Mouse (Mus musculus): ENCODE measurements at regions not wholly inside any gene's neighbourhood (a gene's known extent, or its start where the extent isn't known, plus 50 kb on each side); places are given as distances from the start of the nearest gene placed in this dataset.
A peak's percentile ranks its signal among the peaks of the same experiment; 100 is the strongest.

- 87% methylated on average over 16 of the region's 16 CpGs for WGBS
- DNase-seq (ENCODE audit: extremely low read depth, low read depth, low spot score): no peak
- Histone ChIP-seq H3K36me3 (ENCODE audit: control insufficient read depth, insufficient read depth, low read length) (no peaks in the 10 kb centered on the region), H3K9ac (ENCODE audit: low read depth, low read length) (no peak overlapping the region), H3K4me3 (ENCODE audit: insufficient read depth, low read depth, low read length) (no peak overlapping the region), H3K27me3 (ENCODE audit: control insufficient read depth, insufficient read depth, low read length) (no peaks in the 10 kb centered on the region), H3K27ac (replicated peaks; ENCODE audit: insufficient read depth, low read depth, low read length) (no peak overlapping the region), H3K79me2 (ENCODE audit: control insufficient read depth, insufficient read depth, low read length) (no peaks in the 10 kb centered on the region), H3K4me1 (ENCODE audit: control insufficient read depth, insufficient read depth, low read length) (no peaks in the 10 kb centered on the region)
- TF ChIP-seq CTCF (IDR thresholded peaks at IDR 0.05; ENCODE audit: low read depth, low read length) (no peak), POLR2A (IDR thresholded peaks at IDR 0.05; ENCODE audit: extremely low read depth, insufficient read depth, low read length) (no peak)
These were observed 518.2 kb upstream of the Mpdz start for GRCm38 (mm10) chr4:81960552-81961534.

GRCm38 (mm10) chr4:81956926-81957694, 514.5 kb upstream of the Mpdz start:
- H3K36me3 ChIP-seq (ENCODE audit: control insufficient read depth, insufficient read depth, low read length): no peaks in the 10 kb centered on the region
- TF ChIP-seq CTCF (IDR thresholded peaks at IDR 0.05; ENCODE audit: low read depth, low read length) (no peak), POLR2A (IDR thresholded peaks at IDR 0.05; ENCODE audit: extremely low read depth, insufficient read depth, low read length) (no peak)
- DNase-seq (ENCODE audit: extremely low read depth, low read depth, low spot score): peak; percentile 27
- H3K4me1 ChIP-seq (ENCODE audit: control insufficient read depth, insufficient read depth, low read length): no peaks in the 10 kb centered on the region
- H3K4me3 ChIP-seq (ENCODE audit: insufficient read depth, low read depth, low read length): no peak overlapping the region
- H3K79me2 ChIP-seq (ENCODE audit: control insufficient read depth, insufficient read depth, low read length): no peaks in the 10 kb centered on the region
- H3K27ac ChIP-seq (replicated peaks; ENCODE audit: insufficient read depth, low read depth, low read length): no peak overlapping the region
- 56% methylated on average over 6 of the region's 6 CpGs for WGBS
- no peaks in the 10 kb centered on the region for H3K27me3 ChIP-seq (ENCODE audit: control insufficient read depth, insufficient read depth, low read length)
- H3K9ac ChIP-seq (ENCODE audit: low read depth, low read length): no peak overlapping the region

- Histone ChIP-seq H3K4me3 (ENCODE audit: insufficient read depth, low read depth, low read length) (no peak overlapping the region), H3K4me1 (ENCODE audit: control insufficient read depth, insufficient read depth, low read length) (no peaks in the 10 kb centered on the region), H3K27me3 (ENCODE audit: control insufficient read depth, insufficient read depth, low read length) (no peaks in the 10 kb centered on the region), H3K9ac (ENCODE audit: low read depth, low read length) (no peak overlapping the region), H3K27ac (replicated peaks; ENCODE audit: insufficient read depth, low read depth, low read length) (no peak overlapping the region), H3K79me2 (ENCODE audit: control insufficient read depth, insufficient read depth, low read length) (no peaks in the 10 kb centered on the region), H3K36me3 (ENCODE audit: control insufficient read depth, insufficient read depth, low read length) (no peaks in the 10 kb centered on the region)
- no peak for DNase-seq (ENCODE audit: extremely low read depth, low read depth, low spot score)
- WGBS: 69% methylated on average over 4 of the region's 4 CpGs
- no peak for TF ChIP-seq POLR2A (IDR thresholded peaks at IDR 0.05; ENCODE audit: extremely low read depth, insufficient read depth, low read length)
- TF ChIP-seq CTCF (IDR thresholded peaks at IDR 0.05; ENCODE audit: low read depth, low read length): no peak
These were observed 510.4 kb upstream of the Mpdz start for GRCm38 (mm10) chr4:81953023-81953422.

GRCm38 (mm10) chr4:81937384-81937783, 494.8 kb upstream of the Mpdz start:
- DNase-seq (ENCODE audit: extremely low read depth, low read depth, low spot score): no peak
- Histone ChIP-seq H3K9ac (ENCODE audit: low read depth, low read length) (no peak overlapping the region), H3K36me3 (ENCODE audit: control insufficient read depth, insufficient read depth, low read length) (no peaks in the 10 kb centered on the region), H3K4me3 (ENCODE audit: insufficient read depth, low read depth, low read length) (no peak overlapping the region), H3K4me1 (ENCODE audit: control insufficient read depth, insufficient read depth, low read length) (no peaks in the 10 kb centered on the region), H3K27ac (replicated peaks; ENCODE audit: insufficient read depth, low read depth, low read length) (no peak overlapping the region), H3K79me2 (ENCODE audit: control insufficient read depth, insufficient read depth, low read length) (no peaks in the 10 kb centered on the region), H3K27me3 (ENCODE audit: control insufficient read depth, insufficient read depth, low read length) (no peaks in the 10 kb centered on the region)
- TF ChIP-seq CTCF (IDR thresholded peaks at IDR 0.05; ENCODE audit: low read depth, low read length) (no peak), POLR2A (IDR thresholded peaks at IDR 0.05; ENCODE audit: extremely low read depth, insufficient read depth, low read length) (no peak)
- WGBS: 91% methylated on average over 5 of the region's 5 CpGs

- Histone ChIP-seq H3K4me3 (ENCODE audit: insufficient read depth, low read depth, low read length) (no peak overlapping the region), H3K79me2 (ENCODE audit: control insufficient read depth, insufficient read depth, low read length) (no peaks in the 10 kb centered on the region), H3K4me1 (ENCODE audit: control insufficient read depth, insufficient read depth, low read length) (no peaks in the 10 kb centered on the region), H3K27me3 (ENCODE audit: control insufficient read depth, insufficient read depth, low read length) (no peaks in the 10 kb centered on the region), H3K36me3 (ENCODE audit: control insufficient read depth, insufficient read depth, low read length) (no peaks in the 10 kb centered on the region), H3K27ac (replicated peaks; ENCODE audit: insufficient read depth, low read depth, low read length) (no peak overlapping the region), H3K9ac (ENCODE audit: low read depth, low read length) (no peak overlapping the region)
- 94% methylated on average over 1 of the region's 1 CpGs for WGBS
- DNase-seq (ENCODE audit: extremely low read depth, low read depth, low spot score): no peak
- TF ChIP-seq POLR2A (IDR thresholded peaks at IDR 0.05; ENCODE audit: extremely low read depth, insufficient read depth, low read length) (no peak), CTCF (IDR thresholded peaks at IDR 0.05; ENCODE audit: low read depth, low read length) (no peak)
These were observed 488.3 kb upstream of the Mpdz start for GRCm38 (mm10) chr4:81930956-81931355.

Data from liver, adult 2 months (tissue).